Mouse (Mus musculus) midbrain, embryonic 15.5 days (tissue): ENCODE measurements at regions not wholly inside any gene's neighbourhood (a gene's known extent, or its start where the extent isn't known, plus 50 kb on each side); places are given as distances from the start of the nearest gene placed in this dataset.

Experiments used
- ATAC-seq: fragments of 200-750 bp; cut with Nextera tagmentation; replicated peaks from 2 replicates; pipeline ENCODE4 v1.8.0; 2017; ENCODE audit warnings: moderate TSS enrichment
- H3K27ac ChIP-seq: fragments of 300-500 bp; sonication (generic); 2 replicates; pipeline ENCODE4 v1.5.1; 2015; ENCODE audit warnings: mild to moderate bottlenecking, inconsistent platforms
- H3K27me3 ChIP-seq: fragments of 300-500 bp; sonication (generic); replicated peaks from 2 replicates; pipeline ENCODE4 v1.6.1; 2015; ENCODE audit warnings: inconsistent platforms
- H3K36me3 ChIP-seq: fragments of 300-500 bp; sonication (generic); replicated peaks from 2 replicates; pipeline ENCODE4 v1.6.1; 2015; ENCODE audit warnings: inconsistent platforms
- H3K4me1 ChIP-seq: fragments of 300-500 bp; sonication (generic); 2 replicates; pipeline ENCODE4 v1.6.1; 2015; ENCODE audit warnings: inconsistent platforms
- H3K4me2 ChIP-seq: fragments of 300-500 bp; sonication (generic); 2 replicates; pipeline ENCODE4 v1.6.1; 2015; ENCODE audit warnings: inconsistent platforms, mild to moderate bottlenecking, moderate library complexity
- H3K4me3 ChIP-seq: fragments of 300-500 bp; sonication (generic); 2 replicates; pipeline ENCODE4 v1.5.1; 2015; ENCODE audit warnings: mild to moderate bottlenecking, inconsistent platforms
- H3K9ac ChIP-seq: fragments of 300-500 bp; sonication (generic); 2 replicates; pipeline ENCODE4 v1.6.1; 2015; ENCODE audit warnings: mild to moderate bottlenecking, inconsistent platforms
- H3K9me3 ChIP-seq: fragments of 300-500 bp; sonication (generic); 2 replicates; pipeline ENCODE4 v1.6.1; 2016; ENCODE audit warnings: inconsistent platforms
- WGBS: fragments of 180-500 bp; shearing (Covaris S2); methylation state at CpG from one replicate; pipeline ENCODE4 v1.1.7; 2015; ENCODE audit warnings: mixed read lengths; 5-methylcytosine and 5-hydroxymethylcytosine counted together

DNA sequence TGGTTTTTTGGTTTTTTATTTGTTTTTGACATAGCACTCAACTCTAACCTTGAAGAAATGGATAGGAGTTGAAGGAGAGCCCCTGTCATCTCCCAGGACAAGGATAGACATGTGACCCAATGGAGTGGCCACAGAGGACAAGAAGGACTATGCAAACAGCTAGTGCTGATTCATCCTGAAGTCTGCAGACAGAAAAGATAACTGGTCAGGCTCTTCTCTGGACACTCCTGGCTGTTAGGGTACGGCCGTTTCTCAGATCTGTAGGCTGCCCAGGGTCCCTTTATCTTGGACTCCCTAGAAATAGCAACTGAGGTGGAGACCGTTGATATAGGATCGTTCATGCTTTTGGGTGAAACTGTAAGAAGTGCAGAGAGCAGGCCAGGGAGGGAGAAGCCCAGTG, 55.1 kb upstream of the Galnt15 start:
- H3K27me3 ChIP-seq, result no peaks in the 10 kb centered on the region
- no peaks in the 10 kb centered on the region for H3K36me3 ChIP-seq
- no peak overlapping the region for H3K27ac ChIP-seq
- 95% methylated on average over 4 of the region's 4 CpGs for WGBS
- H3K9ac ChIP-seq, result no peak overlapping the region
- no peak overlapping the region for H3K4me3 ChIP-seq
- no peak overlapping the region for H3K4me2 ChIP-seq
- no peaks in the 10 kb centered on the region for H3K9me3 ChIP-seq
- no peaks in the 10 kb centered on the region for H3K4me1 ChIP-seq
- ATAC-seq, result no peak

DNA sequence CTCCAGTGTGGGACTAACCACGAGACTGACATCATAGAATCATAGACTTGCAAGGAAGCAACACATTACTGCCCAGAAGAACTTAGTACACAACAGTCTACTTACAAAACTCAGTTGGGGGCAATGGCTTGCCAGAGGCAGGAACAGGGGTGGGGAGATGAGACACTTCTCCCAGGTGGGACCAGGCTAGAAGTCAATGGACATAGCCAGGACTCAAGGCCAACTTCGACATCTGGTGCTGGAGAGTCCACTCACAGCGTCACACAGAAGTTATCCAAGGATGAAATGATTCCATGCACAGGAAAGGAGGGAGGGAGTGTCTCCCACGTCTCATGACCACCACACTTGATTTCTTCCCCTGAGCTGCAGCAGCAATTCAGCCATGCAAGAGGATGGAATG, 50.6 kb upstream of the Galnt15 start:
- no peak overlapping the region for H3K4me3 ChIP-seq
- no peaks in the 10 kb centered on the region for H3K27me3 ChIP-seq
- H3K9me3 ChIP-seq, result no peaks in the 10 kb centered on the region
- H3K4me2 ChIP-seq, result no peak overlapping the region
- H3K36me3 ChIP-seq, result no peaks in the 10 kb centered on the region
- H3K4me1 ChIP-seq, result no peaks in the 10 kb centered on the region
- no peak overlapping the region for H3K9ac ChIP-seq
- whole genome bisulfite sequencing, result 83% methylated on average over 4 of the region's 4 CpGs
- no peak overlapping the region for H3K27ac ChIP-seq
- no peak for ATAC-seq

DNA sequence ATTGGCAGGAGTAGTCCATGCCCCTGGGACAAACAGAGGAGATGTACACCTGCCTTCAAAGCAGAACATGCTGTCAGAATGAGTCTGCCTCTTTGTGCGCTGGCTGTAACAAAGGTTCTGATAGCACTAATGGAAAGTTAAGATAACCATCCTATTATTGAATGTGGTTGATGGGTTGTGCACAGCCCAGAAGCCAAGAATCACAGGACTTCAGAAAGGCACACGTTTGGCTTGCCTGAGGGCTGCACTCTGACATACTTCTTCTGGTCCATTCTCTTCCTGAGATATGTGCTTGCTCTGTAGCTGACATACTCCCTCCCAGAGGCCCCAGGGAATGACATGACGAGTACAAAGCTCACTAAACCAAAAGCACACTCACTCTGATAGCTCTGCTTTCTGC, 50.1 kb upstream of the Galnt15 start:
- 80% methylated on average over 3 of the region's 3 CpGs for WGBS
- no peak for ATAC-seq
- H3K4me2 ChIP-seq, result no peak overlapping the region
- no peak overlapping the region for H3K27ac ChIP-seq
- H3K4me1 ChIP-seq, result no peaks in the 10 kb centered on the region
- H3K9ac ChIP-seq, result no peak overlapping the region
- no peak overlapping the region for H3K4me3 ChIP-seq
- H3K27me3 ChIP-seq, result no peaks in the 10 kb centered on the region
- H3K9me3 ChIP-seq, result no peaks in the 10 kb centered on the region
- no peaks in the 10 kb centered on the region for H3K36me3 ChIP-seq
